Mouse (Mus musculus) heart, postnatal 10 days (tissue): ENCODE results near the gene Wipf2. TPM values are rescaled to one million over a fixed set of nuclear protein-coding genes. Genes with fewer than 3 reads are reported as not detected.
"Not testable (repeated sequence)": the region's sequence is repeated elsewhere in the genome, so short reads cannot be mapped to it uniquely, and the experiment has no call there.

Experiments used
- DNase-seq, 2 experiments: peaks; one replicate each; pipeline ENCODE4 v3.0.0; 2021
- intact Hi-C: fragments of 180-260 bp; cut with DNase I; formaldehyde crosslinking; loops from one replicate; pipeline ENCODE4 v1.15.1; 2025
- total RNA-seq, 2 experiments: library from RNA; stranded (reverse); gene quantifications; 2 replicates each; pipeline ENCODE4 v1.2.3; 2021

The Wipf2 gene
- total RNA-seq, 2 experiments from 2014 or later: 12.4 to 13.0 TPM

DNA sequence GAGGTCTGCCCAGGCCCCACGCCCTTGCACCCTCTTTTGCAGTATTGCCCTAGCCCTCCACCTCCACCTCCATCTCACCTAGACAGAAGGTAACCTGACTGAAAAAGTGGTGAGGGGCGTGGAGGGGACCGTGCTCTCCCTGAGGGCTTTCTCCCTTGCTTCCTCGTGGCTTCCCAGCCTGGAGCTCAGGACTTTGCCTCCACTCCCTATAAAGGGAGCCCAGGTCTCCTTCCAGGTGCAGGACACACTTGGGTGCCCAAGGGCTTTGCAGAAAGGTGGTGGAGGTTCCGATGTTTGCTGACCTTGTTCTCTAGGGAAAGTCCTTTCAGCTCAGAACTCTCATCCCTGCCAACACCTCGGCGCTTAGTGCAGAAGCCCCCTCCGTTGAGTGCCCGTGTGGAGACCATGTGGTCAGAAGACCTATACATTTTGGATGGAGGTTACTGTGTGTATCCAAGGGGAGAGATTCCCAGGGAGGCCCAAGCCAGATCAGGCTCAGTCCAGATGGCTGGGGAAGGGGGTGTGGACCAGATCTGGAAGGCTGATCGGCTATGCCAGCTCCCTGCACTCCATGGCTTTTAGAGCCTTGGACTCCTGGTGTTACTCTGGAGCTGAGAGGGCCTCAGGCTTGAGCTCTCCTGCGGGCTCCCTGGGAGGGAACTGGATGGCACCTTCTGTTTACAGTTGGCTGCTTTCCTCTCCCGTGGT, 64.9 kb downstream of the Wipf2 start:
- intact Hi-C loops: no loop called here
- no peak for DNase-seq

DNA sequence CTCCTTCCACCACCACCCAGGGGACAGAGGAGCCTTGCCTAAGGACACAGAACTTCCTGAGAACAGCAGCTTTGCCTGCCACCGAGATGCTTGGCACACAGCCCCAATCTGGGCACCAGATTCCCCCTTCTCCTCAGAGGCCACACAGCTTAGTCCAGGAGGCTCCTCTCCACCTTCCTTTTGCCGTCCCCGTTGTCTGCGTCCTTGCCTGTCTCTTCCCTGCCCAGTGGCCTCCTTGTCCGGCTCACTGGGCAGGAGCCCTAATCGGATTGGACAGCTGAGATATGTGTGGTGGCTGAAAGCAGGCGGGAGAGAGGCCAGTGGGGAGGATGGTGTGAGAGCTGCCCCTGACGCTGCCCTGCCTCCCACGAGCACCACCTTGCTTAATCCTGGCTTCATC, 66.1 kb downstream of the Wipf2 start:
- DNase-seq: peak in 1 of 2 experiments; percentile 59
- intact Hi-C loops: no loop called here

DNA sequence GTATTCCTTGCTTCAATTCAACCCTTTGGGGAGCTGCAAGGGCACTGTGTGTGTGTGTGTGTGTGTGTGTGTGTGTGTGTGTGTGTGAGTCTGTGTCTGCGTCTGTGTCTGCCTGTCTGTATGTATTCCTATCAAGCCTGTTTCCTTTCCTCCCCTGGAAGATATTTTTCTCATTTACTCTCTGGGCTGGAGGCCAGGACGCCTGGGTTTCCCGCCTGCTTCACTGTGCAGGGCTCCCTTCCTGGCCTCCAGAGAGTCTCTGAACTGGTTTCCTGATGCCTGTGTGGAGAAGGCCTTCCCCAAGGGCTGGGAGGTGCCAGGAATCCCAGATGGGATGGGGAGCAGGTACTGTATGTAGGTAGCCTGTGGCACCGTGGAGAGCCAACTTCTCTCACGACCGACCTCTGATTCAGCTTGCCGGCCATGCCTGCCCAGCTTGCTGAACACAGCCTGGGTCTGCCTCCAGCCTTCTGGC, 66.7 kb downstream of the Wipf2 start:
- intact Hi-C loops: loop anchor here (5.0 kb wide), 1 partner anchor 192 kb away; no protein-coding TSS in a partner anchor
- peak; percentile 71 to 75 for DNase-seq

DNA sequence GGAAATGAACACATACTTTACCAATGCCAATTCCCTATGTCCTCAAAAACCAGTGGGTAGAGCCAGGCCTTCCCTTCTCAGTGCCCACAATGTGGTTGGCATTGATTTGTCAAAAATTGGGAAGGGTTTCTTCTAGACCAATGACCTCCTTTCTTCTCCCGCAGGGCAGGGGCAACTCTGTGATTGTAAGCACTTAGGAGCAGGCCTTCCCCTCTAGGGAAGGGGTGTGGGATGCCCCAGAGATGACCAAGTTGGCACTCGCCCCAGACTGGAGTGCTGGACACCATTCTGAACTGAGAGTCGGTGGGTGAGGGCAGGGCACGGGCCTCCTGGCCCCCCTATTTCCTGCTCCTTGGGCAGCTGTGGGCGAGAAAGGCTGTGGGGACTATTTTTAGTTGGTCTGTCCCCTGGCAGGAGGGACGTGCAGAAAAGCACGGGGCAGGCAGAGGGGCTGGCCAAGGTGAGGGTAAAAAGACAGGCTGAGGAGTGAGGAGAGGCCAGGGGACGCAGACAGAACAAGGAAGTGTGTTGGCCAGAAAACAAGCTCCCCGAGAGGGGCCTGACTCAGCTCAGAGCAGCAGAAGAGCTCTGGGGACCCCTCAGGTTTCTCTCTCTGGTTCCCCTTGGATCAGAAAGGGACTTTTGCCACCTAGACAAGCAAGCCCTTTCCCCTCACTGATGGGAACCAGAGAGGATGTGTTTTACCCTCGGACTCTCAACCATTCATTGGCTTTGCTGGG, 67.5 kb downstream of the Wipf2 start:
- intact Hi-C loops: loop anchor here (5.0 kb wide), 1 partner anchor 191 kb away; no protein-coding TSS in a partner anchor
- DNase-seq: peak; percentile 71 to 79

DNA sequence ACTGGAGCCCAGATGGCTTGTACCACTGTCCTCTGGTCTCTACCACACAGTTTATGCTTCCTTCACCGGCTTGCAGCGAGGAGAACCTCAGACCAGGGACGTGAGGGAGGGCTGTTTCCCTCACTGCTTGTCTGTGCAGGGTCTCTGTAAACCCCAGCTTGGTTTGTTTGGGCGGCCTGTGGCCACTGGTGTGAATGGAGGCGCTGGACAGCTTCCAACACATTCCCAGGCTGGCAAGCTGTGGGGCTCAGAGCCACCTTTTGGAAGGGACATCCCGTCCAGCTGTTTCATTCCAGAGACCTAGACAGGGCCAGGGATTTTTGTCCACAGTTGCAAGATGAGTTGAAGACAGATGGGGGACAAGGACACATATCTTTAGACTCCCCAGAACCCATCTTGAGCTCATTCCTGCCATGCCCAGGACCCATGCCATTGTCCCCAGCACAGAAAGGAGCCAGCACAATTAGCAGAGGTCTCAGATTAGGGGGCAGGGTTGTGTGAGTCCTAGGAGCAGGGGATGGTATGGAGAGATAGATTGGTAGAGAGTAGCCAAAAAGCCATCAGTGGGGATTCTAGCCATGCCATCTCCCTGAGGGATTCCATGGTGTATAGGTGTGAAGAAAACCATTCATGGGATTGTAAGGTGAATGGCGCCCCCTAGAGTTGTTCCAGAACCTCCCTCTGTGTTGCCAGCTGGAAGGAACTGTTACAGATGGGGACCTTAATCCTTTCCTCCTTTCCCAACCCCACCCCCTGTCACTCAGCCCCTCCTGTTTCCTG, 68.3 kb downstream of the Wipf2 start:
- intact Hi-C loops: loop anchor here (5.0 kb wide), 1 partner anchor 191 kb away; no protein-coding TSS in a partner anchor
- DNase-seq: peak; percentile 67 to 73

DNA sequence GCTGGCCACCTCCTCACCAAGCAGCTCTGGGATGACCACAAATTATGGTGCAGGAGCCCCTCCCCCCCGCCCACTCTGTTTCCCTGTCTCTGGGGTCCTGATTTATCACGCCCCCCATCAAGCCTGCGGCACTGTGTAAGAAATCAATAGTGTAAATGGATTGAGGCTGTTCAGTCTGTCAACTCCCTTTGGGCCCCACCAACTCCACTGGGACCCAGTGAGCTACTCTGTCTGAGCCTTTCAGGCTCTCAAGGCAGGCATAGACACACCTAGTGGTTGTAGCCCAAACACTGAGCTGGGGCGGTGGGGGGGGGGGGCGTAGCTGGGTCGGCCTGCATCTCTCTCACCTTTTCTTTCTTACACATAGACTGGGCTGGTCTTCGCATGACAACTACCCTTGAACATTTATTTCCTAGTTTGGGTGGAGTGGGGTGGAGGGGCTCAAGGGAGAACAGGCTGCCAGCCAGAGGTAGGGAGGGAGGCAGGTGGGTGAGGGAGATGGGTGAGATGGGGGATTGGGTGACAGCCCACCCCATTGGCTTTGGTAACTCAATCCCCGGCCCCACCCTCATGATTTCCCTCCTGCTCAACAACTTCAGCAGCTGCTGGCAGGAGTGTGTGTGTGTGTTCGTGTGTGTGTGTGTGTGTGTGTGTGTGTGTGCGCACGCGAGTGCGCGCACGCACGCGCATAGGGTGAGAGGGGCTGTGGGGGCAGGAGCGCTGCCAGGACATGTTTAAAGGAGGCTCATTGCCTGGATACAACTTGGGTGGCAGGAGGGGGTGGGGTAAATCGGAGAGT, 69.1 kb downstream of the Wipf2 start:
- intact Hi-C loops: loop anchor here (1.0 to 5.0 kb wide), 2 partner anchors 40 to 190 kb away; no protein-coding TSS in a partner anchor

DNA sequence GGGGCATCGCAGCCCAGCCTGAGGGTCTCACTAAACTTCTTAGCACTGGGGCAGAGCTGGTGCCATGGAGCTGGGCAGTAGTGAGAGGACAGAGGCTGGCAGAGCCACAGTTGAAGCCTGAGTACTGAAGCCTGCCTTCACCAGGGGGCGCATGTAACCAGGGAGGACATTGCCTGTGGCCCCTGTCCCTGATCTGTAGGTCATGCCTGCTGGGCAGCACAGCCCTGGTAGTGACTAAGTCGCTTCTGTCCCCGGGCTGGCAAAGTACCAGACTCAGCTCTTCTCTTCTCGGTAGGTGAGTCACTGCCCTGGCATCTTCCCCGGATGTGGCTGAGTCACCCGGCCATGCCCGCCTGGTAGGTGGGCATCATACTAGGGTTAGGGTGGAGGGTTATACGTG, 69.7 kb downstream of the Wipf2 start:
- intact Hi-C loops: loop anchor here (1.0 to 5.0 kb wide), 2 partner anchors 39 to 189 kb away; no protein-coding TSS in a partner anchor
- peak; percentile 86 to 87 for DNase-seq

More for the DNA sequence above, 69.1 kb downstream of the Wipf2 start:
- peak in 1 of 2 experiments; percentile 66 for DNase-seq

DNA sequence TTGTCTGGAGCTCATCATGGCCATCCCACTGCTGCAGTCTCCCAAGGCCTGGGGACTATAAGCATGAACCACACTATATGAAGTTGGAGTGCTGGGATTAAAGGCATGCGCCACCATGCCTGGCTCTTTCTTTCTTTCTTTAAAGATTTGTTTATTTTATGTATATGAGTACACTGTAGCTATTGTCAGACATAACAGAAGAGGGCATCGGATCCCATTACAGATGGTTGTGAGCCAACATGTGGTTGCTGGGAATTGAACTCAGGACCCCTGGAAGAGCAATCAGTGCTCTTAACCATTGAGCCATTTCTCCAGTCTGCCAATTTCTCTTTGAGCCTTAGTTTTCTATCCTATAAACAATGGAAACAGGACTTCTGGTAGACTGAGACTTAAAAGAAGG, 70.4 kb downstream of the Wipf2 start:
- intact Hi-C loops: loop anchor here (1.0 to 5.0 kb wide), 2 partner anchors 38 to 188 kb away; no protein-coding TSS in a partner anchor
- DNase-seq: not testable (repeated sequence)

DNA sequence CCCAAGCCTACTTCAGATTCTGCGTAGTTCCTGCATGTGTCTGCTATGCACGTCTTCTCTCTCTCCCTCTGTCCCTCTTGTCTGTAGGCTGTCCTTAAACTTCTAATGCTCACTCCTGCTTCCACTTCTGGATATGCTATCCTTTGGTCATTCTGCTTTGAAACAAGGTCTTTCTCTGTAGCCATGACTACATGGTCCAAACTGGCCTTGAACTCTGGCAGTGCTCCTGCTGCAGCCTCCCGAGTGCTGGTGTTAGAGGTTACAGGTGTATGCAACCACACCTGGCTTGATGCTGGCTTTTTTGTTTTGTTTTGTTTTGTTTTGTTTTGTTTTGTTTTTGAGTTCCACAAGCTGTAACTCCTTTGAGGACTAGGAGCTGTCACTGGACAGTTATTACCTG, 70.9 kb downstream of the Wipf2 start:
- intact Hi-C loops: loop anchor here (5.0 kb wide), 1 partner anchor 188 kb away; no protein-coding TSS in a partner anchor
- no peak for DNase-seq

DNA sequence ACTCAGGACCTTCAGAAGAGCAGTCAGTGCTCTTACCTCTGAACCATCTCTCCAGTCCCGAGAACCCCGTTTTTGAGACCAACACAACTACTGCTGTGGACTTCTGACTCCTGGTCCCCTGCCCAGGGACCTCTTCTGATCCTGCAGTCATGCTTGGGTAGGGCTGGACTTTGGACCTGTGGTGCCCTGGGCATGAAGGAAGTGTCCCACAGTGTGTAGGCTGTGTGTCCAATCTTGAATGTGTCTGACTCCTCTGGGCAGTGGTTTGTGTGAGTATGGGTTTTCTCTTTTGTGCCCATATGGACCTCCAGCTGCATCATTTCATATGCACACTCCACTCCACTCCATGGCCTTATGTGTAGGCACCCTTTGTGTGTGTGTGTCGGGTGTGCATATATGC, 71.7 kb downstream of the Wipf2 start:
- peak in 1 of 2 experiments; percentile 5 for DNase-seq
- intact Hi-C loops: no loop called here

DNA sequence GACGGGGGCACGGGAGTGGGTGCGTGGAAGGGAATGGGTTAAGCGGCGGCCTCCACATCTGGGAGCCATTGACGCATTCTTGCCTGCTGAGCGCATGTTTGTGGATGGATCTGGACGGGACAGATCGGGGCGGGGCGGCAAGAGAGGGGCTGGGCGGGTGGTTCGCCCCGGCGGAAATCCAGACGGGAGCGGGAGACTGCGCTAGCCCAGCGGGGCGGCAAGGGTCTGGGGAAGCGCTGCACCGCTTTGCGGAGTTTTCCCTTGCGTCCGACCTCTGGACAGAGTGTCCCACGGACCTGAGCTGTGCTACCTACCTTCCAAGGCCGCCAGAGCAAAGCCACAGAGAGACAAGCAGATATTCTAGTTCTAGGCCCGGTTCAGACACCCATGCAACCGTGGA, 72.7 kb downstream of the Wipf2 start:
- peak; percentile 90 for DNase-seq
- intact Hi-C loops: loop anchor here (2.0 kb wide), 1 partner anchor 25 kb away; no protein-coding TSS in a partner anchor

DNA sequence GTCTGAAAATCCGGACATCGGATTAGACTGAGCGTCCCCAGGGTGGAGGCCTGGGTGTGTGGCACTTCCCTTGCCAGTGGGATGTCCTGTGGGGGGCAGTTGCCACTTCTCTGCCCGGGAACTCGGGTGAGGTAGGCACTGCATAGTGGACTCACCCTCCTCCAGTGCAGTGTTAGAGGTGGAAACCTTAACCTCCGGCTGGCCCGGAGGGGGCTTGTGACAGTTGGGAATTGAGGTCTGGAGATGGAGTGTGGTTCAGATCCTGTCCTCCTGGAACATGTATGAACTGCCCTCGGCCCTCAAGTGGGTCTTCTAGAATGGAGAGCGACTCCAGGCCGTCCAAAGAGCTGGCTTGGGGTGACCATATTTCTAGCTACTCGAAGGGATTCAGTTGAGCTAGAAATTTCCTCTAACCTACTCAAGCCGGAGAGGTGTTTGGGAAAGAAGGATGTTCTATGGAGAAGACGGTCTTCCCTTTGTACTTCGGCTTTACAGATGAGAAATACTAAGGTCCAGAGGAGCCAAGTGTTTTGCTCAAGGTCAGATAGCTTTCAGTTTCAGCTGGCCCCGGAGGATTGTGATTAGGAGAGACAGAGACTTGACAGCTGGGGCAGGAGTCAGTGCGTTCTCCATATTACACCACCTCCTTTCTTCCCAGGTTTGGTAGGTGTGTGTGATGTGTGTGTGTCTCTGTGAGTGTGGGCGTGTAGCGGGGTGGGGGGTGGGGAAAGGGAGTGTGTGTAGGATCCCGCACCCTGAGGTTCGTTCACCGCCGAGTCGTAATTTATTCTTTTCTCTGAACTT, 73.4 kb downstream of the Wipf2 start:
- peak; percentile 61 to 64 for DNase-seq
- intact Hi-C loops: loop anchor here (2.0 kb wide), 1 partner anchor 24 kb away; no protein-coding TSS in a partner anchor

DNA sequence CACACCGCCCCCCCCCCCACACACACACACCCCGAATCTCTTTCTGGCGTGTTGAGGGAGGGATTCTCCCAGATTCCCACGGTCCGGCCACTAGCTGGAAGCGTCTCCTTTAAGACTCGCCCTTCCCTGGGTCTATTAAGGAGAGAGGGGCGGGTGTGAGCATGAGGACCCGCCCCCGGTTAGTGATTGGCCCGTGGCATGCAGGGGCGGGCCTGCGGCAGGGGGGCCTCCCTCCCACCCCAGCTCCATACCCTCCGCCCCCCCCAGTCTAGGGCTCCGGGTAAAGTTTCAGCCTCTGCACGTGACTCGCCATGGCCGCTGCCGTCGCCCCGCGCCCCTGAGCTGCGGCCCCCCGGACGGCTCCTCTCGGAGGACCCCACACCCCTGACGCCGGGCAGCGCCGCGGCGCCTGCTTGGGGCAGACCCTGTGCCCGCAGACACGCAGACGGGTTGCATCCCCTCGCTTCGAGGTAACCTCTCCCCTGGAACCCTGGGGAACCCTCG, 74.0 kb downstream of the Wipf2 start:
- intact Hi-C loops: loop anchor here (2.0 kb wide), 1 partner anchor 23 kb away; no protein-coding TSS in a partner anchor
- DNase-seq: peak; percentile 92 to 93

DNA sequence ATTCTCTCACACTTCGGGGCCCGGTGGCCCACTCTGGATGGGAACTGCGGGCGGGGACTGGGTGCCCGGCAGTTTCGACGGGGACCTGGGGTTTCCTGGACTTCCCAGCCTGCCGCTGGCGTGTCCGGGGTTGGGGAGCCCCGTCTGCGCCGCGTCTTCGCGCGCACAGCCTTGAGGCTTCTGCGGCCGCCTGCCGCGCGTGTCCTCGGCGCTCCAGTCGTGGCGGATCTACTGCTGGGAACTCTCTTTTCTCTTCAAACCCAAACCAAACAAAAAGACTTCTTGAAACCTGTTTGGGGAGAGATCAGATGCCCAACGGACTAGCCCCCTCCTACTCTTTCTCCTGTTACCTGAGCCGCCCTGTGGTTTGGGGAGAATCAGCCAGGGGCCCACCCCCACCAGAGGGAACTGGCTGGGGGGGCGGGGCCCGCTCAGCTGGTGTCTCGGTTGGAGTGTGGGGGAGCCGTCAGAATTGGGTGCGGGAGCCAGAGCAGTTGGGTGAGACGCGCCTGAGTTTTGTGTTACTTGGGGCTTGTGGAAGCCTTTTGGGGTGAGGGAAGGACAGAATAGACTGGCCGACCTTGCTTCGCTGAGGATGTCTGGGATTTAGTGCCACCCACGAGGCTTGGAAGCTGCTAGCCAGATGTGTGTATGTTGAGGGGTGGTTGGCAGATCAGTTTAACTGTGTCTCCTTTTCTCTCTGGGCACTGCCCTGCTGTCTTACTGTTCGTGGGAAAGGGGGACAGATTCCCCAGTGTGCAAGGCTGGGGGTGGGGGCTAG, 74.7 kb downstream of the Wipf2 start:
- DNase-seq: peak; percentile 74
- intact Hi-C loops: loop anchor here (2.0 kb wide), 1 partner anchor 23 kb away; no protein-coding TSS in a partner anchor

DNA sequence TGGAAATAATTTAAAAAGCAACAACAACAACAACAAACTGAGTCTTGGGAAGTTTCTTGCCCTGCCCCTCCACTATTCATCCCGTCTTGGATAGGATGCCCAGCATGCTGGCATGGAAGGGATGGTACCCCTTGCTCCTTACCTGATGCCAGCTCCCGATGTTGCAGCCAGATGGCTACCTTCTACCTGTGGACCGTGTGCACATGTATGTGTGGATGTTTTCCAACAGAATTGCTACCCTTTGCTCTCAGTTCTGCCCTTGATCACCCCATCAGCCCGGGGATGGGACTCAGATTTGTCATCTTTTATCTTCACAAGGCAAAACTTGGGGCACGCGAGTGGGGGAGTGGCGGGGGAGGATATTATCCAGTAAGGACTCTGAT, 75.3 kb downstream of the Wipf2 start:
- no peak for DNase-seq
- intact Hi-C loops: no loop called here

DNA sequence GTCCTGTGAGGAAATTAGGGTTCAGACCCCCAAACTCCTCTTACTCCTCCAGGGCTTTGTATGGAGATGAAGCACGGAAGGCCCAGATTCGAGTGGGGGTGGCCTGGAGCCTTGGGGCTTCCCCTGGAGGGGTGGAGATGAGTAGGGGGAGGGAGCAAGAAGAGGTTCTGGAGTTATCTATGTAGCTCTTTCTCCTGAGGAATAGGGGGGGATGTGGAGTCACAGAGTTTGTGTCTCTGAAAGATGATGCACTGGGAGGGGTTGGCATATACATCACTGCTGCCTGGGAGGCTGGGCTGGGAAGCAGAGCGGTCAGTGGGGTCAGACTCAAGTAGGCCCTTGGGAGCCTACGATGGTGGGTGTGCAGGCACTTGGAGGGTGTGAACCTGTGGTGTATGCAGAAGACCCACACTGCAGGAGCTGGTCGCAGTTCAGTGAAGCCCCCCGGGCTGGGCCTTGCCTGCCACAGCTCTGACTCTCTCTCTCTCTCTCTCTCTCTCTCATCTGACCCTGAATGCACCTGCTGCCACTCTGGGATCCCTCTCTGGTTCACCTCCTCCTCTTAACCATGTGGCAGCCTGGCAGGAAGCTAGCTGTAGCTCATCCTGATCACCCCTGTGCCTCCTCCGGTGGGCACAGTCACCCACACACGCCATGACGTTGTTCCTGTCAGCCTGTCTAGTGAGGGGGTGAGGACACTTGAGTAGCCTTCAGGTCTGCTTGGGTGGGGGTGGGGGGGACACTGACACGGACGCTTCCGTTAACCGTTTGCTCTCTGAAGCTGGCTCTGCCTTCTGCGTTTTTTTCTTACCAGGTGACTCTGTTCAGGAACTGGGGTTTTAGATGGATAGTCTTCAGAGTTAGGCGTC, 75.9 kb downstream of the Wipf2 start:
- no peak for DNase-seq
- intact Hi-C loops: no loop called here
